Mouse (Mus musculus) thymus, adult 2 months (tissue): ENCODE data around the gene Ppp1r13b. TPM values are rescaled to one million over a fixed set of nuclear protein-coding genes. Genes with fewer than 3 reads are reported as not detected.

Experiments
- DNase-seq: peaks from one replicate; pipeline ENCODE4 v3.0.0; 2021
- H3K27ac ChIP-seq: fragments of 200-500 bp; 2 replicates; pipeline ENCODE4 v1.5.1; 2012; ENCODE audit warnings: low read length, control low read depth; ENCODE audit not compliant: control insufficient read depth, insufficient read depth
- H3K27me3 ChIP-seq: fragments of 200-500 bp; 2 replicates; pipeline ENCODE4 v1.6.1; 2012; ENCODE audit warnings: mild to moderate bottlenecking, low read length, moderate library complexity, mixed read lengths; ENCODE audit not compliant: control insufficient read depth, insufficient read depth
- H3K36me3 ChIP-seq: fragments of 200-500 bp; 2 replicates; pipeline ENCODE4 v1.6.1; 2012; ENCODE audit warnings: mild to moderate bottlenecking, low read length, moderate library complexity; ENCODE audit not compliant: control insufficient read depth, insufficient read depth
- H3K4me1 ChIP-seq: fragments of 200-500 bp; replicated peaks from 2 replicates; pipeline ENCODE4 v1.6.1; 2012; ENCODE audit warnings: low read length; ENCODE audit not compliant: control insufficient read depth, insufficient read depth
- H3K4me3 ChIP-seq: fragments of 200-500 bp; 2 replicates; pipeline ENCODE4 v1.5.1; 2012; ENCODE audit warnings: mild to moderate bottlenecking, low read length, control low read depth, moderate library complexity; ENCODE audit not compliant: control insufficient read depth, insufficient read depth
- CTCF ChIP-seq: fragments of 200-500 bp; IDR thresholded peaks from 2 replicates; pipeline ENCODE4 v1.5.1; 2012; ENCODE audit warnings: mild to moderate bottlenecking, control low read depth, low read length, moderate library complexity, borderline replicate concordance; ENCODE audit not compliant: control insufficient read depth, poor library complexity, insufficient read depth; ENCODE audit errors: extremely low read depth
- POLR2A ChIP-seq: fragments of 200-500 bp; IDR thresholded peaks from 2 replicates; pipeline ENCODE4 v1.6.1; 2012; ENCODE audit warnings: mild to moderate bottlenecking, low read length, control low read depth, moderate library complexity; ENCODE audit not compliant: control insufficient read depth, poor library complexity, insufficient read depth; ENCODE audit errors: extremely low read depth
- WGBS: fragments of 180-500 bp; shearing (Covaris S2); methylation state at CpG from one replicate; pipeline ENCODE4 v1.1.7; 2018; 5-methylcytosine and 5-hydroxymethylcytosine counted together
- polyA plus RNA-seq: library from polyadenylated mRNA; depleted of rRNA; stranded (reverse); fragments of >200 nt; gene quantifications from 2 replicates; pipeline ENCODE4 v1.2.3, GENCODE M21; 2012

Ppp1r13b gene
- polyA plus RNA-seq, 1 experiment: 30.1 TPM

GRCm38 (mm10) chr12:111933032-111933704, 25.3 kb upstream of the Ppp1r13b start:
- no peak overlapping the region for H3K4me3 ChIP-seq
- H3K36me3 ChIP-seq: no peaks in the 10 kb centered on the region
- H3K4me1 ChIP-seq: peaks cover 3% of the 10 kb centered on the region; the same call in 1 of the 2 replicates
- H3K27ac ChIP-seq: no peak overlapping the region
- WGBS: 75% methylated on average over 11 of the region's 11 CpGs
- no peak for DNase-seq
- H3K27me3 ChIP-seq: no peaks in the 10 kb centered on the region
- TF ChIP-seq CTCF (no peak), POLR2A (no peak)

DNA sequence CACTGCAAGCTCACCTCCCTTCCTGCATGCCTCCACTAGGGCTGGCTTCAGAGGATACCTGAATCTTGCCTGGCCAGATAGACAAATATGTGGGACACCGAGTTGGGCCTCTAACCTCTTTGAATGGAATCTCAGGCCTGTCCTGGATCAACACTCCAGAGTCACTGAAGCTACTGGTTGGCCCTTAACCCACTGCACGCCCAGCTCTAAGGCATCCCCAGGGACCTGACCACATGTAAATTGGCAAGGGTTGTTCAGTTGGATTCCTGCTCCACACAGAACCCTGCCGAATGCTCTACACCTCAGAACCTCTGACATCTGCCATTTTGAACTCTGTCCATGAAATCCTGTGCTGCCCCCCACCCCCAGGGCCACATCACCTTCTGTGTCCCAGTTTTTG, 24.6 kb upstream of the Ppp1r13b start:
- H3K4me1 ChIP-seq: peaks cover 3% of the 10 kb centered on the region; the same call in 1 of the 2 replicates
- no peaks in the 10 kb centered on the region for H3K36me3 ChIP-seq
- DNase-seq: no peak
- 92% methylated on average over 3 of the region's 3 CpGs for WGBS
- TF ChIP-seq POLR2A: no peak
- TF ChIP-seq CTCF: no peak
- no peak overlapping the region for H3K27ac ChIP-seq
- H3K27me3 ChIP-seq: no peaks in the 10 kb centered on the region
- H3K4me3 ChIP-seq: no peak overlapping the region

- no peak overlapping the region for H3K4me3 ChIP-seq
- H3K27ac ChIP-seq: no peak overlapping the region
- TF ChIP-seq CTCF (no peak), POLR2A (no peak)
- peaks cover 7% of the 10 kb centered on the region; the same call in 1 of the 2 replicates for H3K4me1 ChIP-seq
- H3K27me3 ChIP-seq: no peaks in the 10 kb centered on the region
- H3K36me3 ChIP-seq: no peaks in the 10 kb centered on the region
- no peak for DNase-seq
- 97% methylated on average over 9 of the region's 9 CpGs for WGBS
Measured at GRCm38 (mm10) chr12:111931411-111932025, 23.6 kb upstream of the Ppp1r13b start.

DNA sequence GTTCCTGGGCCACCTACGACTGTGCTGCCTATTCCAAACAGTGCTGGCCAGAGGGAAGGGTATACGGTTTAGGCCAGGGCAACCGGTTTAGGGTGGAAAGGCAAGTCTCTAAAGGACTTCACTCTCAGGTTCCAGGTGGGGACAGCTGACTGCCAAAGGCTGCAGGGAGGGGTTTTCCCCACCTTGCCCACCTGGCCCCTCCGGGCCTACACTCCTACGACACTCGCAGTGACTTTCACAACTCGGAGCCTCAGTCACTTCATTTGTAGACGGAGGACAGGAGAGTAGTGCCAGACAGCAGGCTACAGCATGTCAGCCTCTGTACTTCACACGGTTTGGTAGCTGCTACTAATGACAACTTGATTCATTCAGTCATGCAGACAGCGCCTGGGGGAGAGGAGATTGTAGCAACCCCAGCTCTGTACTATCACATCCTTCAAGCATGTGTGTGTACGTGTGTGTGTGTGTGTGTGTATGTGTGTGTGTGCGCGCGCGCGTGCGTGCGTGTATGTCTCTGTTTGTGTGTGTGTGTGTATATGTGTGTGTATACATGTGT, 20.6 kb upstream of the Ppp1r13b start:
- 95% methylated on average over 18 of the region's 18 CpGs for WGBS
- Histone ChIP-seq H3K36me3 (no peaks in the 10 kb centered on the region), H3K4me1 (peaks cover 7% of the 10 kb centered on the region; the same call in 1 of the 2 replicates), H3K4me3 (no peak overlapping the region), H3K27me3 (no peaks in the 10 kb centered on the region), H3K27ac (no peak overlapping the region)
- TF ChIP-seq POLR2A: no peak
- no peak for TF ChIP-seq CTCF
- DNase-seq: no peak

DNA sequence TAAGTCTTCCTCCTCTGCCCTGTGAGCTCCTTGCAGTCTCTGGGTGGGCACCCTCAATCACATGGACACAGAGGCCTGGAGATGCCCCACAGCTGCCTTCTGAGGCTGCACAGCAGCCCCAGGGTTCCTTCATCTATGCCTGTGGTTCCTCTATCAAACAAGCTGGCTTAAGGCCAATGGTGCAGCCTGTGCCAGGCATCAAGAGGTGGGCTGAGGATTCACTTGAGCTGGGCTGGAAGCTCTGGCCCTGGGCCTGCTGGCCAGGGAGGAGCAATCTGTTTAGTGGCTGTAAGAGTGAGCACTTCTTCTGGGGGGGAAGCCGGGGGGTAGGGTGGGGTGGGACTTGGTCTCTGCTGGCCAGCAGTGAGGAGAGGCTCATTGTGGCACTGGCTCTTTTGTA, 19.4 kb upstream of the Ppp1r13b start:
- no peak for DNase-seq
- no peak overlapping the region for H3K4me3 ChIP-seq
- H3K4me1 ChIP-seq: peaks cover 7% of the 10 kb centered on the region; the same call in 1 of the 2 replicates
- no peaks in the 10 kb centered on the region for H3K27me3 ChIP-seq
- H3K27ac ChIP-seq: no peak overlapping the region
- no peak for TF ChIP-seq CTCF
- no peak for TF ChIP-seq POLR2A
- 79% methylated on average over 1 of the region's 1 CpGs for WGBS
- no peaks in the 10 kb centered on the region for H3K36me3 ChIP-seq

DNA sequence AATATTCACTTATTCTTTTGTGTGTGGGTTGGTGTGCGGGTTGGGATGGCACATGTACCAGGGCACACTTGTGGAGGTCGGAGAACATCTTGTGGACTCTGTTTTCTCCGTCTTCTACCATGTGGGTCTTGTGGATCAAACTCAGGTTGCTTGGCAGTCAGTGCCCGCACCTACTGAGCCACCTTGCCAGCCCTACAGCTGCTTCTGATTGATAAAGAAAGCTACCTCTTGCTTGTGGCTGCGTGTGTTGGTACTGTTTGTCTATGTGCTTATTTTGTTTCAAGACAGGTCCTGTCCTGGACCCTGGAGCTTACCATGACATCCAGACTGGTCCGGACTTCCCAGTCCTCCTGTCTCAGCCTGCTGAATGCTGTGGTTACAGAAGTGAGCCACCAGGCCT, 15.2 kb upstream of the Ppp1r13b start:
- H3K36me3 ChIP-seq: no peaks in the 10 kb centered on the region
- 0 out of 2 replicates have a peak, but pooled peaks cover 5% of the 10 kb centered on the region for H3K4me1 ChIP-seq
- WGBS: 91% methylated on average over 6 of the region's 6 CpGs
- TF ChIP-seq POLR2A (no peak), CTCF (no peak)
- no peak for DNase-seq
- no peaks in the 10 kb centered on the region for H3K27me3 ChIP-seq
- H3K4me3 ChIP-seq: no peak overlapping the region
- no peak overlapping the region for H3K27ac ChIP-seq

- H3K4me1 ChIP-seq: no peaks in the 10 kb centered on the region
- TF ChIP-seq POLR2A: no peak
- no peak for TF ChIP-seq CTCF
- no peak overlapping the region for H3K4me3 ChIP-seq
- no peaks in the 10 kb centered on the region for H3K27me3 ChIP-seq
- WGBS: 31% methylated on average over 9 of the region's 9 CpGs
- DNase-seq: no peak
- H3K36me3 ChIP-seq: no peaks in the 10 kb centered on the region
- no peak overlapping the region for H3K27ac ChIP-seq
Measured at GRCm38 (mm10) chr12:111920046-111920445, 12.1 kb upstream of the Ppp1r13b start.
